Mouse (Mus musculus): ENCODE results near the gene Klk11. TPM values are rescaled to one million over a fixed set of nuclear protein-coding genes. Genes with fewer than 3 reads are reported as not detected.

The Klk11 gene
- total and polyA plus RNA-seq, 3 experiments, result not detected

- Histone ChIP-seq H3K4me3 (ENCODE audit: low read depth, low read length) (no peak overlapping the region), H3K4me1 (ENCODE audit: insufficient read depth, low read depth, low read length) (no peaks in the 10 kb centered on the region), H3K36me3 (replicated peaks) (no peaks in the 10 kb centered on the region), H3K27me3 (ENCODE audit: insufficient read depth, low read length) (no peaks in the 10 kb centered on the region), H3K9me3 (replicated peaks) (no peaks in the 10 kb centered on the region)
- ATAC-seq (ENCODE audit: extremely low read depth, insufficient number of reproducible peaks, low FRiP score, poor library complexity, severe bottlenecking) (no peak), DNase-seq (ENCODE audit: low spot score) (no peak)
- no peak for TF ChIP-seq TAL1 (conservative IDR thresholded peaks at IDR 0.05; ENCODE audit: low read depth, low read length)
- no peak for TF ChIP-seq POLR2AphosphoS5 (IDR thresholded peaks at IDR 0.05; ENCODE audit: insufficient replicate concordance, low read depth, low read length)
- no peak for TF ChIP-seq GATA1 (IDR thresholded peaks at IDR 0.05; ENCODE audit: borderline replicate concordance, low read length)
- no peak for TF ChIP-seq GATA2 (IDR thresholded peaks at IDR 0.05; ENCODE audit: borderline replicate concordance, low read depth, low read length)
- TF ChIP-seq CTCF (IDR thresholded peaks at IDR 0.05; ENCODE audit: low read depth, low read length), result no peak
These were observed 3.7 kb upstream of the Klk11 start for GRCm38 (mm10) chr7:43770701-43771100.

GRCm38 (mm10) chr7:43771916-43772315, 2.5 kb upstream of the Klk11 start:
- H3K4me3 ChIP-seq (ENCODE audit: low read depth, low read length), result no peak overlapping the region
- no peaks in the 10 kb centered on the region for H3K27me3 ChIP-seq (ENCODE audit: insufficient read depth, low read length)
- no peaks in the 10 kb centered on the region for H3K36me3 ChIP-seq (replicated peaks)
- no peak for TF ChIP-seq CTCF (IDR thresholded peaks at IDR 0.05; ENCODE audit: low read depth, low read length)
- no peak for TF ChIP-seq GATA2 (IDR thresholded peaks at IDR 0.05; ENCODE audit: borderline replicate concordance, low read depth, low read length)
- no peak for TF ChIP-seq GATA1 (IDR thresholded peaks at IDR 0.05; ENCODE audit: borderline replicate concordance, low read length)
- TF ChIP-seq POLR2AphosphoS5 (IDR thresholded peaks at IDR 0.05; ENCODE audit: insufficient replicate concordance, low read depth, low read length), result no peak
- TF ChIP-seq TAL1 (conservative IDR thresholded peaks at IDR 0.05; ENCODE audit: low read depth, low read length), result no peak
- DNase-seq (ENCODE audit: low spot score) (no peak), ATAC-seq (ENCODE audit: extremely low read depth, insufficient number of reproducible peaks, low FRiP score, poor library complexity, severe bottlenecking) (no peak)
- no peaks in the 10 kb centered on the region for H3K9me3 ChIP-seq (replicated peaks)
- no peaks in the 10 kb centered on the region for H3K4me1 ChIP-seq (ENCODE audit: insufficient read depth, low read depth, low read length)

- DNase-seq (ENCODE audit: low spot score) (no peak), ATAC-seq (ENCODE audit: extremely low read depth, insufficient number of reproducible peaks, low FRiP score, poor library complexity, severe bottlenecking) (no peak)
- Histone ChIP-seq H3K36me3 (replicated peaks) (no peaks in the 10 kb centered on the region), H3K4me3 (ENCODE audit: low read depth, low read length) (no peak overlapping the region), H3K9me3 (replicated peaks) (no peaks in the 10 kb centered on the region), H3K27me3 (ENCODE audit: insufficient read depth, low read length) (no peaks in the 10 kb centered on the region), H3K4me1 (ENCODE audit: insufficient read depth, low read depth, low read length) (no peaks in the 10 kb centered on the region)
- TF ChIP-seq TAL1 (conservative IDR thresholded peaks at IDR 0.05; ENCODE audit: low read depth, low read length) (no peak), GATA1 (IDR thresholded peaks at IDR 0.05; ENCODE audit: borderline replicate concordance, low read length) (no peak), CTCF (IDR thresholded peaks at IDR 0.05; ENCODE audit: low read depth, low read length) (no peak), GATA2 (IDR thresholded peaks at IDR 0.05; ENCODE audit: borderline replicate concordance, low read depth, low read length) (no peak), POLR2AphosphoS5 (IDR thresholded peaks at IDR 0.05; ENCODE audit: insufficient replicate concordance, low read depth, low read length) (no peak)
These were observed 1.5 kb upstream of the Klk11 start for GRCm38 (mm10) chr7:43772901-43773300.

GRCm38 (mm10) chr7:43774802-43775201, 398 bp downstream of the Klk11 start:
- ATAC-seq (ENCODE audit: extremely low read depth, insufficient number of reproducible peaks, low FRiP score, poor library complexity, severe bottlenecking), result no peak
- DNase-seq (ENCODE audit: low spot score), result no peak
- H3K4me3 ChIP-seq (ENCODE audit: low read depth, low read length), result no peak overlapping the region
- no peaks in the 10 kb centered on the region for H3K27me3 ChIP-seq (ENCODE audit: insufficient read depth, low read length)
- no peaks in the 10 kb centered on the region for H3K9me3 ChIP-seq (replicated peaks)
- no peaks in the 10 kb centered on the region for H3K36me3 ChIP-seq (replicated peaks)
- TF ChIP-seq GATA1 (IDR thresholded peaks at IDR 0.05; ENCODE audit: borderline replicate concordance, low read length) (no peak), TAL1 (conservative IDR thresholded peaks at IDR 0.05; ENCODE audit: low read depth, low read length) (no peak), GATA2 (IDR thresholded peaks at IDR 0.05; ENCODE audit: borderline replicate concordance, low read depth, low read length) (no peak), POLR2AphosphoS5 (IDR thresholded peaks at IDR 0.05; ENCODE audit: insufficient replicate concordance, low read depth, low read length) (no peak), CTCF (IDR thresholded peaks at IDR 0.05; ENCODE audit: low read depth, low read length) (no peak)
- H3K4me1 ChIP-seq (ENCODE audit: insufficient read depth, low read depth, low read length), result no peaks in the 10 kb centered on the region

- TF ChIP-seq TAL1 (conservative IDR thresholded peaks at IDR 0.05; ENCODE audit: low read depth, low read length) (no peak), CTCF (IDR thresholded peaks at IDR 0.05; ENCODE audit: low read depth, low read length) (no peak), GATA1 (IDR thresholded peaks at IDR 0.05; ENCODE audit: borderline replicate concordance, low read length) (no peak), GATA2 (IDR thresholded peaks at IDR 0.05; ENCODE audit: borderline replicate concordance, low read depth, low read length) (no peak), POLR2AphosphoS5 (IDR thresholded peaks at IDR 0.05; ENCODE audit: insufficient replicate concordance, low read depth, low read length) (no peak)
- H3K4me1 ChIP-seq (ENCODE audit: insufficient read depth, low read depth, low read length), result no peaks in the 10 kb centered on the region
- no peaks in the 10 kb centered on the region for H3K36me3 ChIP-seq (replicated peaks)
- no peak for ATAC-seq (ENCODE audit: extremely low read depth, insufficient number of reproducible peaks, low FRiP score, poor library complexity, severe bottlenecking)
- no peaks in the 10 kb centered on the region for H3K9me3 ChIP-seq (replicated peaks)
- no peak overlapping the region for H3K4me3 ChIP-seq (ENCODE audit: low read depth, low read length)
- no peak for DNase-seq (ENCODE audit: low spot score)
- H3K27me3 ChIP-seq (ENCODE audit: insufficient read depth, low read length), result no peaks in the 10 kb centered on the region
These were observed 1.1 kb downstream of the Klk11 start for GRCm38 (mm10) chr7:43775311-43776057.

- Histone ChIP-seq H3K27me3 (ENCODE audit: insufficient read depth, low read length) (no peaks in the 10 kb centered on the region; the same call in 1 of the 2 replicates), H3K4me3 (ENCODE audit: low read depth, low read length) (no peak overlapping the region), H3K4me1 (ENCODE audit: insufficient read depth, low read depth, low read length) (no peaks in the 10 kb centered on the region), H3K9me3 (replicated peaks) (0 out of 2 replicates have a peak, but pooled peaks cover 2% of the 10 kb centered on the region), H3K36me3 (replicated peaks) (no peaks in the 10 kb centered on the region)
- ATAC-seq (ENCODE audit: extremely low read depth, insufficient number of reproducible peaks, low FRiP score, poor library complexity, severe bottlenecking) (no peak), DNase-seq (ENCODE audit: low spot score) (no peak)
- TF ChIP-seq POLR2AphosphoS5 (IDR thresholded peaks at IDR 0.05; ENCODE audit: insufficient replicate concordance, low read depth, low read length), result no peak
- TF ChIP-seq GATA1 (IDR thresholded peaks at IDR 0.05; ENCODE audit: borderline replicate concordance, low read length), result no peak
- no peak for TF ChIP-seq GATA2 (IDR thresholded peaks at IDR 0.05; ENCODE audit: borderline replicate concordance, low read depth, low read length)
These were observed 2.1 kb downstream of the Klk11 start for GRCm38 (mm10) chr7:43776506-43776905.
